Mouse (Mus musculus): ENCODE data around the gene Gm11549. TPM values are rescaled to one million over a fixed set of nuclear protein-coding genes. Genes with fewer than 3 reads are reported as not detected.

The Gm11549 gene
- polyA plus RNA-seq, 1 experiment from 2014 or later, result 1.1 TPM

DNA sequence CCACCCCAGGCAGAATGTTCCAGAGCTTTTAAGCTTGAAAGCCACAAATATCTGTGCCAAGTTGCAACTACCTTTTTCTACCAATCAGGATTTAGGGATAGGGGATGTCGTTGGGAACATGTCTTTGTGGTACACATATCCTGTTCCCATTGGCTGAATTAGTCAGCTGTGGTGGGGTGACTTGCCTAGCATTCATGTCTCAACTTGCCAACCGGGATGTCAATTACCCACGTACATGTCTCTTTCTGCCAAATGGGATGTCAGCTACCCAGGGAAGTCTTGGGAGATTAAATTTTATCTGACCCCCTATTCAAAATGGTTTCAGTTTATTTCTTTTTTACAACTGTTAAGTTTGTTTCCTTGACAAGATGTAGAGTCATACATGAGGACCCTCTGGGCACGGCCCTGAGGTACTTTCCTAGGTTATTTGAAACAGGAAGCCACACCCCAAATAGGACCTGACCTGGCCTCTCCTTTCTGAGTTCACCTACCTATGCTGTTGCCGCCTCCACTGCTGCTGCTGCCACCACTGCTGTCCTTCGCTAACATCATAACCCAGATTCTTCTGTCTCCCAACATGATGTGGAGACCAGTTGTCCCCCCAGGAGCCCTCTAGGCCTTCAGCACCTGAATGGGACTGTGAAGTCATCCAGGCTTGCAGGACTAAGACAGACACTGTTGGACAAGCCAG lies 32.6 kb downstream of the Gm11549 start:
- Histone ChIP-seq H3K4me1 (replicated peaks; ENCODE audit: control insufficient read depth, insufficient read depth, low read length) (no peaks in the 10 kb centered on the region), H3K4me2 (replicated peaks; ENCODE audit: low read depth) (no peak overlapping the region), H3K27me3 (replicated peaks; ENCODE audit: control insufficient read depth, insufficient read depth, low read length) (no peaks in the 10 kb centered on the region), H3K27ac (ENCODE audit: low read depth, low read length) (no peak overlapping the region), H3K9ac (ENCODE audit: low read depth, low read length) (no peak overlapping the region), H3K36me3 (ENCODE audit: control insufficient read depth, insufficient read depth) (no peaks in the 10 kb centered on the region), H3K9me3 (ENCODE audit: control insufficient read depth) (no peaks in the 10 kb centered on the region), H3K4me3 (ENCODE audit: low read depth, low read length) (no peak overlapping the region)
- 82% methylated on average over 6 of the region's 6 CpGs for WGBS
- TF ChIP-seq CTCF (IDR thresholded peaks at IDR 0.05; ENCODE audit: low read depth), result no peak
- ATAC-seq, result no peak

DNA sequence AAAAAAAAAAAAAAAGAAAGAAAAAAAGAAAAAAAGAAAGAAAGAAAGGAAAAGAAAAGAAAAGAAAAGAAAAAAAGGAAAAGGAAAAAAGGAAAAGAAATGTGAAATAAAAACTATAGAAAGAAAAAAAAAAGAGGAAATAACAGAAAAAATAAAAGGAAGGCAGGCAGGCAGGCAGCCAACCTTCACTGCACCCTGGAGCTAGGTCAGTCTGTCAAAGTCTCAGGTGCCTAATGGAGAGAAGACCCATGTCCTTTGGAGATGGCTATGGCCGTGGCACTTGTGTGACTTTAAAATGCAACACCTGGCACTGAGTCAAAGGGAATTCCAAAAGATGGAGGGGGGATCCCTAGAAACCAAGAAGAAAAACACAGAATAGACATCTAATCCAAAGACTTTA lies 33.2 kb downstream of the Gm11549 start:
- Histone ChIP-seq H3K4me3 (ENCODE audit: low read depth, low read length) (no peak overlapping the region), H3K4me1 (replicated peaks; ENCODE audit: control insufficient read depth, insufficient read depth, low read length) (no peaks in the 10 kb centered on the region), H3K9ac (ENCODE audit: low read depth, low read length) (no peak overlapping the region), H3K27me3 (replicated peaks; ENCODE audit: control insufficient read depth, insufficient read depth, low read length) (no peaks in the 10 kb centered on the region), H3K36me3 (ENCODE audit: control insufficient read depth, insufficient read depth) (no peaks in the 10 kb centered on the region), H3K4me2 (replicated peaks; ENCODE audit: low read depth) (no peak overlapping the region), H3K9me3 (ENCODE audit: control insufficient read depth) (no peaks in the 10 kb centered on the region), H3K27ac (ENCODE audit: low read depth, low read length) (no peak overlapping the region)
- ATAC-seq, result no peak
- no peak for TF ChIP-seq CTCF (IDR thresholded peaks at IDR 0.05; ENCODE audit: low read depth)
- WGBS, result 100% methylated on average over 1 of the region's 1 CpGs

DNA sequence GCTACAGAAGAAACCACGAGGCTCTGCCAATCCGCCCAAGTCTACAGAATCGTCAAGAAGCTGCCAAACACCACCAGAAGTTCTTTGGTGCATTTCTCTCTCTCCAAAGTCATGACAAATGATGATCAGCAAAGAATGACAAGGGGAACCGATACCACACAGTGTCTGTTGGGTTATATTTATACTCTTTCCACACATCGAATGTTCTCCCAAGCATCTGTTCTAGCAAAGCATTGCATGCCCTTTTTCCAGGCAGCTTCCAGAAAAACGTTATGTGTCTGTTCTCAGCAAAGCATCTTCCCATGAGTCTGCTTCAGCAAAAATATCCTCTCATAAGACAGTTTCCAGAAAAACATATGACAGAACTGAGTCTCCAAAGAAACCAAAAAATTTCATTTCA lies 34.7 kb downstream of the Gm11549 start:
- no peaks in the 10 kb centered on the region for H3K27me3 ChIP-seq (replicated peaks; ENCODE audit: control insufficient read depth, insufficient read depth, low read length)
- WGBS, result 89% methylated on average over 6 of the region's 6 CpGs
- no peaks in the 10 kb centered on the region for H3K36me3 ChIP-seq (ENCODE audit: control insufficient read depth, insufficient read depth)
- no peak overlapping the region for H3K4me2 ChIP-seq (replicated peaks; ENCODE audit: low read depth)
- no peak for TF ChIP-seq CTCF (IDR thresholded peaks at IDR 0.05; ENCODE audit: low read depth)
- ATAC-seq, result no peak
- H3K27ac ChIP-seq (ENCODE audit: low read depth, low read length), result no peak overlapping the region
- H3K9ac ChIP-seq (ENCODE audit: low read depth, low read length), result no peak overlapping the region
- peaks cover 2% of the 10 kb centered on the region; the same call in 1 of the 2 replicates for H3K4me1 ChIP-seq (replicated peaks; ENCODE audit: control insufficient read depth, insufficient read depth, low read length)
- H3K9me3 ChIP-seq (ENCODE audit: control insufficient read depth), result no peaks in the 10 kb centered on the region
- no peak overlapping the region for H3K4me3 ChIP-seq (ENCODE audit: low read depth, low read length)

DNA sequence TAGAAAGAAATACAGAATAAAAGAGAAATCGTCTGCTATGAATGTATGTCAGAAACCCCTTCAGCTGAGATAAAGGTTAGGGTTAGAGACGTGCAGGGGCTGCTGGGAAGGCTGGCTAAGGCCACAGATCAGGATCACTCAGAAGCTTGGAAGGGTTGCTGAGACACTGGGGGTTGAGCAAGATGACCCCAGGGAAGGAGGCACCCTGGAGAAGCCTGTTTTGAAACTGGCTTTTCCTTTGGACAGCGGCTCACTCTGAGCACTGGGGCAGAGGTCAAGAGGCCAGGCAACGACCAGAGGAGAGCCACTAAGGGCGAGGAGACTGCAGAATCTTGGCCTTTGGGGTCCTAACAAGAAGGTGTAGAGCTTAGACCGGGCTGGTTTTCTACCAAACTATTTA lies 35.4 kb downstream of the Gm11549 start:
- no peak for TF ChIP-seq CTCF (IDR thresholded peaks at IDR 0.05; ENCODE audit: low read depth)
- Histone ChIP-seq H3K27ac (ENCODE audit: low read depth, low read length) (no peak overlapping the region), H3K4me1 (replicated peaks; ENCODE audit: control insufficient read depth, insufficient read depth, low read length) (peaks cover 6% of the 10 kb centered on the region; the same call in 1 of the 2 replicates), H3K36me3 (ENCODE audit: control insufficient read depth, insufficient read depth) (no peaks in the 10 kb centered on the region), H3K9me3 (ENCODE audit: control insufficient read depth) (no peaks in the 10 kb centered on the region), H3K27me3 (replicated peaks; ENCODE audit: control insufficient read depth, insufficient read depth, low read length) (no peaks in the 10 kb centered on the region), H3K4me3 (ENCODE audit: low read depth, low read length) (no peak overlapping the region), H3K4me2 (replicated peaks; ENCODE audit: low read depth) (no peak overlapping the region), H3K9ac (ENCODE audit: low read depth, low read length) (no peak overlapping the region)
- no peak for ATAC-seq
- 51% methylated on average over 6 of the region's 6 CpGs for WGBS

DNA sequence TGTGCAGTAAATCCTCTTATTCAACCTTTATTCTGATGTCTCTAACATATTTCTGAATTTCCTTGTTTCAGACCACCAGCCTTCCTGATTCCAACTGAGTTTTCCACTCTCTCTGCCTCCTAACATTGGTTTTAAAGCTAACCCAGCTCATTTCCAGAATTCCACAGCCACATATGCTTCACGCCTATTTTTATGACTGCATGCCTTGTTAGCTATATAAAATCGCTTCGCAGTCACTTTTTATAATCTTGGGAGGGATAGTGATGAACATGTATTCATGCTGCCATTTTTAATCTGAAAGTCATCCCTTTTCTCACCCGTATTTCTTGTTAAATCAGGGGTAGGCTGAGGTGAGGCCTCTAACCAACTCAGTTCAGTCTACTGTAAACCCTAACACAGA lies 37.3 kb downstream of the Gm11549 start:
- WGBS, result 65% methylated on average over 4 of the region's 4 CpGs
- Histone ChIP-seq H3K27ac (ENCODE audit: low read depth, low read length) (no peak overlapping the region), H3K4me2 (replicated peaks; ENCODE audit: low read depth) (no peak overlapping the region), H3K4me1 (replicated peaks; ENCODE audit: control insufficient read depth, insufficient read depth, low read length) (peaks cover 10% of the 10 kb centered on the region; the same call in 1 of the 2 replicates), H3K9ac (ENCODE audit: low read depth, low read length) (no peak overlapping the region), H3K36me3 (ENCODE audit: control insufficient read depth, insufficient read depth) (no peaks in the 10 kb centered on the region), H3K4me3 (ENCODE audit: low read depth, low read length) (no peak overlapping the region), H3K27me3 (replicated peaks; ENCODE audit: control insufficient read depth, insufficient read depth, low read length) (no peaks in the 10 kb centered on the region), H3K9me3 (ENCODE audit: control insufficient read depth) (no peaks in the 10 kb centered on the region)
- TF ChIP-seq CTCF (IDR thresholded peaks at IDR 0.05; ENCODE audit: low read depth), result no peak
- ATAC-seq, result no peak

DNA sequence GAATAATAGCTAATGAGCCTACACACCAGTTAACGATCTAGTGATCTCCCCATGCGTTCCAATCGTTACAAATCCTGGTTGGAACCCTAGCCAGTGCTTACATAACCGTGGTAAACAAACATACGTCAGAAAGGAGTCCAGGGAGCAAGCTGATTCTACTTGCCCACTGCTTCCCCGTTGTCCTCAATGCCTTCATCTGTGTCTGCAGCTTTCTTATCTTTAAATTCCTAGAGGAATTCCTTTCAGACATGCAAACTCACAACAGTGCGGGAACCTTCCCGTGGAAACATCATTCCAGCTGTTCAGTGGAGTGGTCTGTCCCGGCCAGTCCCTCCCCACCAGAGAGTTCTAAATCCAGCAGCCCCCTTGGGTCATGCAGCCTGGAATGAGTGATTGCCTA lies 38.7 kb downstream of the Gm11549 start:
- no peak for TF ChIP-seq CTCF (IDR thresholded peaks at IDR 0.05; ENCODE audit: low read depth)
- Histone ChIP-seq H3K27me3 (replicated peaks; ENCODE audit: control insufficient read depth, insufficient read depth, low read length) (no peaks in the 10 kb centered on the region), H3K27ac (ENCODE audit: low read depth, low read length) (no peak overlapping the region), H3K4me2 (replicated peaks; ENCODE audit: low read depth) (peak overlapping the region; percentile 3; the same call in 1 of the 2 replicates), H3K9me3 (ENCODE audit: control insufficient read depth) (no peaks in the 10 kb centered on the region), H3K9ac (ENCODE audit: low read depth, low read length) (no peak overlapping the region), H3K4me1 (replicated peaks; ENCODE audit: control insufficient read depth, insufficient read depth, low read length) (peaks cover 10% of the 10 kb centered on the region; the same call in 1 of the 2 replicates), H3K36me3 (ENCODE audit: control insufficient read depth, insufficient read depth) (no peaks in the 10 kb centered on the region), H3K4me3 (ENCODE audit: low read depth, low read length) (no peak overlapping the region)
- WGBS, result 25% methylated on average over 9 of the region's 9 CpGs
- no peak for ATAC-seq

Data from intestine, postnatal 0 days (tissue).